Mouse (Mus musculus) 416B (cell line): ENCODE results near the gene C3.

Experiments
- DNase-seq: peaks from one replicate; pipeline ENCODE4 v3.0.0; 2011; ENCODE audit warnings: low read depth

Gene C3

DNA sequence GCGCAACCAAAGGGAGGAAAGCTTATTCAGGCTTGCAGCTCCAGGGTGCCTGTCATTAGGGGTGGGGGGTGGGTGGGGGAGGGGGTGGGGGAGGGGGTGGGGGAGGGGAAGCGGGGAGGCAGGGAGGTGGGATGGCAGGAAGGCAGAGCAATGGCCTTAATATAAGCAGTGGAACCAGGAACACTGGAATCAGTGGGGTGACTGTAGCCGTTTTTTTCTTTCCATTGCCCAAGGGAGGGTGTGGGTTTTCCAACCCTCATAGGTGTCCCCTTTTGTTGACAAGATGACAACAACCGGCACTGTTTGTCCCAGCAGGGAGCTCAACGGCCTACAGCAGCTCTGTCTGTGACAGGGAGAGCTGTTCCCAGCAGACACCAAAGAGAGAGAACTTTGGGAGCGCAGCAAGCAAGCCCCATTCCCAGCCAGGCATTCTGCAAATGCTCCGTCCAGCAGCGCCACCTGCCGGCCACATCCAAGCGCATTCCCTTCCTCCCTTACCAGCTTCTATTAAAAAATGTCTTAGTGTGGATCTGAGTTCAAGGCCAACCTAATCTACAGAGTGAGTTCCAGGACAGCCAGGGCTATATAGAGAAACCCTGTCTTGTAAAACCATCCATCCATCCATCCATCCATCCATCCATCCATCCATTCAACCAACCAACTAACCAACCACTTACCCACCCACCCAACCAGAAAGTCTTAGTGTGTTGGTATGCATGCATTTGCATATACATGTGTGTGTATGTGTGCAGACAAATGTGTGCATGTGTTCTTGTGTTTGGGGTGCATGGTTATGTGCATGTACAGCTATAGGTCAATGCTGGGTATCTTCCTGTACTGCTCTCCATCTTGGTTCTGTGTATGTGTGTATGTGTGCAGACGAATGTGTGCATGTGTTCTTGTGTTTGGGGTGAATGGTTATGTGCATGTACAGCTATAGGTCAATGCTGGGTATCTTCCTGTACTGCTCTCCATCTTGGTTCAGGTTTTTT lies 60.8 kb downstream of the C3 start:
- peak; percentile 75 for DNase-seq
